Comparison of ENCODE assay signal across 8 mouse cellular contexts in the genomic region with DNA sequence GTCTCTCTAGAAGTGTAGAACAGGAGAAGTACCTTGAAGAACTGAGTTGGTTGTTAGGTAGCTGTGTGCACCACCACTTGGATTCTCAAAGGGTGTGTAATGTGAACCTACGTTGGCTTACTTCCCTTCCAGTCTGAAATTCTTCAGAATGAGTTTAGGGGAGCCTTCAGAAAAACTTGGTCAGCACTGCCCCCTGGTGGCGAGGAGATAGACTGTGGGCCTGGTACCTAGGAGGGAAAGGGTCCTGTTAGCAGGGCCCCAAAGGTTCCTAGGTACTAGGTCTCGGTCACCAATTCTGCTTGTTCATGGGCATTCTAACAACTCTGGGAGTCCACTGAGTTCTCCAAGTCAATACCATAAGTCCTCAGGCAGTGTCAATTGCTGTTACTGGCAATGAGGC. TPM values are rescaled to one million over a fixed set of nuclear protein-coding genes. Genes with fewer than 3 reads are reported as not detected.
DNase-seq lines count a peak whose midpoint lies in the region; ATAC-seq and TF ChIP-seq lines count a peak whose summit lies in the region.

No protein-coding gene starts in this region.

- TF ChIP-seq CTCF in MEL (IDR thresholded peaks at IDR 0.05 in 2 of 3, conservative IDR thresholded peaks at IDR 0.05 in 1 of 3; ENCODE audit: control insufficient read depth in 1 of 3, insufficient read depth in 1 of 3, low read depth in 2 of 3, low read length in 3 of 3, poor library complexity in 1 of 3, severe bottlenecking in 1 of 3) = peak; percentile 83 to 98 (median 94)
- peak; percentile 86 for TF ChIP-seq CTCF in cerebellum, adult 2 months (IDR thresholded peaks at IDR 0.05; ENCODE audit: borderline replicate concordance, insufficient read depth, low read depth, low read length)
- peak; percentile 80 for TF ChIP-seq CTCF in kidney, adult 2 months (conservative IDR thresholded peaks at IDR 0.05; ENCODE audit: insufficient read depth, insufficient read length, low read depth, low read length)

- no peak for TF ChIP-seq POLR2A in MEL (IDR thresholded peaks at IDR 0.05; ENCODE audit: control insufficient read depth in 1 of 2, insufficient read depth in 1 of 2, low read depth in 1 of 2, low read length in 2 of 2, poor library complexity in 1 of 2)
- TF ChIP-seq POLR2A in cerebellum, adult 2 months (IDR thresholded peaks at IDR 0.05; ENCODE audit: borderline replicate concordance, insufficient read depth, low read length) = no peak
- TF ChIP-seq POLR2A in kidney, adult 2 months (IDR thresholded peaks at IDR 0.05; ENCODE audit: low read depth, low read length) = no peak

- H3K79me2 ChIP-seq in MEL (ENCODE audit: control insufficient read depth, insufficient read depth, low read length, poor library complexity) = no peaks in the 10 kb centered on the region

- H3K27ac ChIP-seq in MEL (ENCODE audit: control insufficient read depth, low read depth, low read length) = no peak overlapping the region
- no peak overlapping the region for H3K27ac ChIP-seq in cerebellum, adult 2 months (ENCODE audit: insufficient read depth, low read length)
- H3K27ac ChIP-seq in kidney, adult 2 months (ENCODE audit: insufficient read depth, low read depth, low read length) = no peak overlapping the region
- no peak overlapping the region for H3K27ac ChIP-seq in liver, embryonic 11.5 days (ENCODE audit: low read depth, low read length)

- no peaks in the 10 kb centered on the region for H3K9me3 ChIP-seq in MEL (replicated peaks; ENCODE audit: insufficient read depth, low read length)
- no peaks in the 10 kb centered on the region for H3K9me3 ChIP-seq in liver, embryonic 11.5 days (ENCODE audit: control insufficient read depth, low read length)

- no peak overlapping the region for H3K4me3 ChIP-seq in MEL (ENCODE audit: control insufficient read depth in 1 of 2, insufficient read depth in 1 of 2, low read depth in 2 of 2, low read length in 2 of 2)
- H3K4me3 ChIP-seq in cerebellum, adult 2 months (replicated peaks; ENCODE audit: insufficient read depth, low read depth, low read length) = no peak overlapping the region
- no peak overlapping the region for H3K4me3 ChIP-seq in kidney, adult 2 months (ENCODE audit: insufficient read depth, low read depth, low read length)
- H3K4me3 ChIP-seq in liver, embryonic 11.5 days (ENCODE audit: low read depth, low read length) = no peak overlapping the region

- peak; percentile 89 for DNase-seq in 416B (ENCODE audit: low read depth)
- DNase-seq in MEL (ENCODE audit: low read depth, low spot score) = peak; percentile 90
- DNase-seq in cerebellum, adult 2 months = peak; percentile 68 to 84
- DNase-seq in gastrocnemius, adult 18-20 months (ENCODE audit: low spot score) = peak; percentile 84
- peak; percentile 83 for DNase-seq in kidney, adult 2 months
- peak; percentile 75 for DNase-seq in liver, embryonic 11.5 days (ENCODE audit: low spot score)
- DNase-seq in ovary, postnatal 36 days (ENCODE audit: low spot score) = peak; percentile 72
- DNase-seq in thymus, postnatal 10 days (ENCODE audit: low spot score in 2 of 2) = peak; percentile 79 to 96

- ATAC-seq in liver, embryonic 11.5 days (replicated peaks; ENCODE audit: low FRiP score) = no peak

- H3K4me1 ChIP-seq in MEL (ENCODE audit: control insufficient read depth in 1 of 2, insufficient read depth in 2 of 2, low read length in 2 of 2) = peaks cover 5 to 23% of the 10 kb centered on the region in 2 experiments
- H3K4me1 ChIP-seq in cerebellum, adult 2 months (ENCODE audit: control insufficient read depth, insufficient read depth, low read length) = peaks cover 6% of the 10 kb centered on the region
- H3K4me1 ChIP-seq in kidney, adult 2 months (ENCODE audit: control insufficient read depth, insufficient read depth, low read length) = no peaks in the 10 kb centered on the region
- peaks cover 13% of the 10 kb centered on the region for H3K4me1 ChIP-seq in liver, embryonic 11.5 days (replicated peaks; ENCODE audit: control insufficient read depth, insufficient read depth, low read length)

- peak; percentile 98 for TF ChIP-seq RAD21 in MEL (IDR thresholded peaks at IDR 0.05; ENCODE audit: low read depth, low read length)

- H3K9ac ChIP-seq in MEL (ENCODE audit: control insufficient read depth, low read depth, low read length, poor library complexity, severe bottlenecking) = no peak overlapping the region
- no peak overlapping the region for H3K9ac ChIP-seq in liver, embryonic 11.5 days (ENCODE audit: low read depth, low read length)

- peaks cover 0 to 9% of the 10 kb centered on the region in 2 experiments; a peak in 2 of 4 replicates for H3K36me3 ChIP-seq in MEL (ENCODE audit: control insufficient read depth in 1 of 2, insufficient read depth in 2 of 2, low read length in 2 of 2)
- H3K36me3 ChIP-seq in kidney, adult 2 months (ENCODE audit: control insufficient read depth, insufficient read depth, low read length) = no peaks in the 10 kb centered on the region
- no peaks in the 10 kb centered on the region for H3K36me3 ChIP-seq in liver, embryonic 11.5 days (ENCODE audit: control insufficient read depth, insufficient read depth, low read length)

- WGBS in cerebellum, adult 2 months = 24% methylated on average over 3 of the region's 3 CpGs
- 17% methylated on average over 3 of the region's 3 CpGs for WGBS in kidney, adult 2 months
- WGBS in liver, embryonic 11.5 days = 20% methylated on average over 3 of the region's 3 CpGs

- H3K4me2 ChIP-seq in liver, embryonic 11.5 days = no peak overlapping the region

- no peak for TF ChIP-seq EP300 in MEL (IDR thresholded peaks at IDR 0.05; ENCODE audit: low read depth in 1 of 2, low read length in 2 of 2)

- H3K27me3 ChIP-seq in MEL (ENCODE audit: control insufficient read depth in 1 of 2, insufficient read depth in 2 of 2, low read length in 2 of 2) = no peaks in the 10 kb centered on the region
- H3K27me3 ChIP-seq in cerebellum, adult 2 months (ENCODE audit: control insufficient read depth, insufficient read depth, low read length) = no peaks in the 10 kb centered on the region
- no peaks in the 10 kb centered on the region for H3K27me3 ChIP-seq in kidney, adult 2 months (replicated peaks; ENCODE audit: control insufficient read depth, insufficient read depth, low read length)
- H3K27me3 ChIP-seq in liver, embryonic 11.5 days (replicated peaks; ENCODE audit: control insufficient read depth, insufficient read depth, low read length) = no peaks in the 10 kb centered on the region

TF ChIP-seq in MEL, 35 proteins besides CTCF, POLR2A, EP300 and RAD21:
- TF ChIP-seq SIN3A (IDR thresholded peaks at IDR 0.05; ENCODE audit: low read length) (peak; percentile 43; the same call in 1 of the 2 replicates), MAFK (IDR thresholded peaks at IDR 0.05; ENCODE audit: borderline replicate concordance, low read depth, low read length) (no peak), MAX (IDR thresholded peaks at IDR 0.05; ENCODE audit: low read length) (no peak), USF1 (IDR thresholded peaks at IDR 0.05; ENCODE audit: low read depth, low read length) (no peak), JUND (IDR thresholded peaks at IDR 0.05; ENCODE audit: low read depth, low read length) (no peak), BHLHE40 (IDR thresholded peaks at IDR 0.05; ENCODE audit: borderline replicate concordance, low read depth, low read length) (no peak), SMC3 (IDR thresholded peaks at IDR 0.05; ENCODE audit: low read depth, low read length) (peak; percentile 93), GABPA (IDR thresholded peaks at IDR 0.05; ENCODE audit: low read depth, low read length) (no peak), ZKSCAN1 (IDR thresholded peaks at IDR 0.05; ENCODE audit: low read depth, low read length) (no peak), CHD1 (IDR thresholded peaks at IDR 0.05; ENCODE audit: low read depth, low read length) (no peak), ZC3H11A (IDR thresholded peaks at IDR 0.05; ENCODE audit: low read depth, low read length) (peak; percentile 87), ZNF384 (IDR thresholded peaks at IDR 0.05; ENCODE audit: low read depth, low read length) (0 out of 2 replicates have a peak, but pooled peaks have one; percentile 6), TCF12 (IDR thresholded peaks at IDR 0.05; ENCODE audit: low read depth, low read length) (no peak), CHD2 (IDR thresholded peaks at IDR 0.05; ENCODE audit: low read length) (no peak), POLR2AphosphoS5 (IDR thresholded peaks at IDR 0.05; ENCODE audit: borderline replicate concordance, low read depth, low read length) (no peak), USF2 (IDR thresholded peaks at IDR 0.05; ENCODE audit: borderline replicate concordance in 1 of 2, insufficient read depth in 1 of 2, low read depth in 1 of 2, low read length in 2 of 2) (no peak)

RNA-seq across cellular contexts. Expression of a gene that starts 4.7 kb away (rescaled TPM):
- total RNA-seq in MEL (2012; rRNA removed) = 0.92 and 1.3 TPM in 2 replicates
- polyA plus RNA-seq in MEL (2012; ENCODE audit: insufficient read depth in 1 of 2, insufficient read length in 2 of 2, low read depth in 1 of 2, low replicate concordance in 2 of 2, missing spikeins in 1 of 2) = 1 to 10 TPM in 1 of 2 experiments, not detected in 1; 3.3 TPM
- 0.93 and 1.0 TPM in 2 replicates for polyA plus RNA-seq in cerebellum, adult 2 months (2012; rRNA removed)
- under 1 TPM; 0.30 to 0.66 TPM for total RNA-seq in gastrocnemius, adult 18-20 months (2021)
- 7.4 and 9.9 TPM in 2 replicates for polyA plus RNA-seq in kidney, adult 2 months (2012; rRNA removed)
- 4.5 and 4.6 TPM in 2 replicates for polyA plus RNA-seq in liver, embryonic 11.5 days (2014; fragmentation: Nextera tagmentation; extraction: Ambion mirVana)

RNA-seq across cellular contexts. Expression of a gene that starts 28.3 kb away (rescaled TPM):
- 4.2 and 6.4 TPM in 2 replicates for total RNA-seq in MEL (2012; rRNA removed)
- polyA plus RNA-seq in MEL (2012; ENCODE audit: insufficient read depth in 1 of 2, insufficient read length in 2 of 2, low read depth in 1 of 2, low replicate concordance in 2 of 2, missing spikeins in 1 of 2) = 1 to 10 TPM in 1 of 2 experiments, not detected in 1; 9.0 TPM
- polyA plus RNA-seq in cerebellum, adult 2 months (2012; rRNA removed) = 9.9 and 10.7 TPM in 2 replicates
- 10 to 100 TPM in 1 of 2 experiments, 1 to 10 TPM in 1; 6.3 to 15.4 TPM for total RNA-seq in gastrocnemius, adult 18-20 months (2021)
- polyA plus RNA-seq in kidney, adult 2 months (2012; rRNA removed) = 3.3 and 4.5 TPM in 2 replicates
- 2.4 and 3.9 TPM in 2 replicates for polyA plus RNA-seq in liver, embryonic 11.5 days (2014; fragmentation: Nextera tagmentation; extraction: Ambion mirVana)

RNA-seq across cellular contexts. Expression of a gene that starts 34.7 kb away (rescaled TPM):
- 40.0 and 47.9 TPM in 2 replicates for total RNA-seq in MEL (2012; rRNA removed)
- 10 to 100 TPM; 33.8 to 98.3 TPM for polyA plus RNA-seq in MEL (2012; ENCODE audit: insufficient read depth in 1 of 2, insufficient read length in 2 of 2, low read depth in 1 of 2, low replicate concordance in 2 of 2, missing spikeins in 1 of 2)
- polyA plus RNA-seq in cerebellum, adult 2 months (2012; rRNA removed) = 23.6 and 25.7 TPM in 2 replicates
- total RNA-seq in gastrocnemius, adult 18-20 months (2021) = 10 to 100 TPM; 28.1 to 29.3 TPM
- polyA plus RNA-seq in kidney, adult 2 months (2012; rRNA removed) = 12.6 and 15.3 TPM in 2 replicates
- 54.4 and 55.8 TPM in 2 replicates for polyA plus RNA-seq in liver, embryonic 11.5 days (2014; fragmentation: Nextera tagmentation; extraction: Ambion mirVana)
